Mouse (Mus musculus) adipocyte (in vitro differentiated cells): Measurements from ENCODE around the gene Msh4.

ENCODE experiments used
- DNase-seq: peaks from one replicate; pipeline ENCODE4 v3.0.0-alpha.2; 2016; ENCODE audit warnings: low spot score

Gene Msh4

DNA sequence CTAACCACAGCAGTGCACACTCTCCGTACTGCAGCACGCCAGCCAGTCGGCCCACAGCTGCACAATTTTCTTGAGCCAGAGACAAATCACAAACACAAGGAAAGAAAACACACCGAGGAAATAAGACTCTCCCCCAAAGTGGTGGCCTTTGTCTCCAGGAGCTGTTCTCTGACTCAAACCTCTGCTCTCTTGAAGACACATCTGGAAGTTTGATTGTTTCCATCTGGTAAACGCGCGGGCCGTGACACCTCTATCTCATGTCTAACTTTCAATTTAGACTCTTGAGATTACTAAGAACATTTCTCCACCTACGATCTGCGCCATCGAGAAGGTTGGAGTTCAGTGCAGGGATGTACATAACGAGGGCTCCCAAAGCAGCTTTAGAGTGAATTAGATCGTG, 97.5 kb downstream of the Msh4 start:
- DNase-seq, result no peak

DNA sequence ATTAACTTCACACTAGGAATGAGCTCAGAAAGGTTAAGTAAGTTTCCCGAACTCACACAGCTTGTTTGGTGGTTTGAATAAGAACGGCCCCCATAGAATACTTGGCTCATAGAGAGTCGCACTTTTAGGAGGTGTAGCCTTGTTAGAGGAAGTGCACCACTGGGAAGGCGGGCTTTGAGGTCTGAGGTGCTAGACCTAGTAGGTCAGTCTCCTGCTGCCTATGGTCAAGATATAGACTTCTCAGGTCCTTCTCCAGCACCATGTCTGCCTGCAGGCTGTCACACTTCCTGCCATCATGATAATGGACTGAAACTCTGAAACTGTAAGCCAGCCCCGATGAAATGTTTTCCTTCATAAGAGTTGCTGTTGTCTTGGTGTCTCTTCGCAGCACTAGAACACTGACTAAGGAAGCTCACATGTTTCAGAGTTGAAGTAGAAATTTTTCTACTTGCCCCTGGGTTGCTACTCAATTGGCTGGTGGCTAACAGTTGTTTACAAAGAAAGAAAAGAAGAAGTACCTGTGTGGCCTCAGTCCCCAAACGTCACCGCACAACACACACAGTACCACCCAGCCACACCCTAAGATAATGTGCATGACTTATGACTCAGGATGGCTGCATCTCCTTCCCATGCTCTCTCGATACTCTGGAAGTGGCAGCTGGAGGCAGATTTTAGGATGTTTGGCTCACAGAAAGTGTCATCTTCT, 98.3 kb downstream of the Msh4 start:
- no peak for DNase-seq
